Mouse (Mus musculus): ENCODE data around the gene Dmrta2. TPM values are rescaled to one million over a fixed set of nuclear protein-coding genes. Genes with fewer than 3 reads are reported as not detected.
A peak's percentile ranks its signal among the peaks of the same experiment; 100 is the strongest.

Dmrta2 gene
- polyA plus RNA-seq, 1 experiment from 2014 or later = 2.4 TPM

GRCm38 (mm10) chr4:109989213-109989612 is 11.4 kb downstream of the Dmrta2 start:
- Histone ChIP-seq H3K27ac (ENCODE audit: low read length) (no peak overlapping the region), H3K4me3 (replicated peaks; ENCODE audit: low read length) (no peak overlapping the region), H3K9ac (replicated peaks; ENCODE audit: low read depth, low read length) (no peak overlapping the region), H3K27me3 (replicated peaks; ENCODE audit: control insufficient read depth, insufficient read depth, low read length) (peaks cover 34% of the 10 kb centered on the region), H3K9me3 (ENCODE audit: control insufficient read depth, low read length) (no peaks in the 10 kb centered on the region), H3K4me2 (ENCODE audit: low read length) (no peak overlapping the region), H3K36me3 (ENCODE audit: control insufficient read depth, insufficient read depth) (no peaks in the 10 kb centered on the region), H3K4me1 (replicated peaks; ENCODE audit: control insufficient read depth, insufficient read depth, low read length) (peaks cover 11% of the 10 kb centered on the region; the same call in 1 of the 2 replicates)
- WGBS = 47% methylated on average over 6 of the region's 6 CpGs
- ATAC-seq = no peak

GRCm38 (mm10) chr4:110006044-110006443 is 28.2 kb downstream of the Dmrta2 start:
- Histone ChIP-seq H3K27ac (ENCODE audit: low read length) (no peak overlapping the region), H3K4me1 (replicated peaks; ENCODE audit: control insufficient read depth, insufficient read depth, low read length) (no peaks in the 10 kb centered on the region), H3K9me3 (ENCODE audit: control insufficient read depth, low read length) (no peaks in the 10 kb centered on the region), H3K9ac (replicated peaks; ENCODE audit: low read depth, low read length) (no peak overlapping the region), H3K36me3 (ENCODE audit: control insufficient read depth, insufficient read depth) (no peaks in the 10 kb centered on the region), H3K27me3 (replicated peaks; ENCODE audit: control insufficient read depth, insufficient read depth, low read length) (no peaks in the 10 kb centered on the region), H3K4me3 (replicated peaks; ENCODE audit: low read length) (no peak overlapping the region), H3K4me2 (ENCODE audit: low read length) (no peak overlapping the region)
- ATAC-seq = no peak
- WGBS = 97% methylated on average over 1 of the region's 1 CpGs

- H3K4me2 ChIP-seq (ENCODE audit: low read length) = no peak overlapping the region
- H3K4me1 ChIP-seq (replicated peaks; ENCODE audit: control insufficient read depth, insufficient read depth, low read length) = no peaks in the 10 kb centered on the region
- WGBS = 49% methylated on average over 9 of the region's 9 CpGs
- H3K9me3 ChIP-seq (ENCODE audit: control insufficient read depth, low read length) = no peaks in the 10 kb centered on the region
- H3K36me3 ChIP-seq (ENCODE audit: control insufficient read depth, insufficient read depth) = no peaks in the 10 kb centered on the region
- ATAC-seq = no peak
- no peak overlapping the region for H3K9ac ChIP-seq (replicated peaks; ENCODE audit: low read depth, low read length)
- no peak overlapping the region for H3K4me3 ChIP-seq (replicated peaks; ENCODE audit: low read length)
- H3K27ac ChIP-seq (ENCODE audit: low read length) = no peak overlapping the region
- peaks cover 9% of the 10 kb centered on the region; the same call in 1 of the 2 replicates for H3K27me3 ChIP-seq (replicated peaks; ENCODE audit: control insufficient read depth, insufficient read depth, low read length)
Measured at GRCm38 (mm10) chr4:110019145-110019544, 41.3 kb downstream of the Dmrta2 start.

- H3K4me1 ChIP-seq (replicated peaks; ENCODE audit: control insufficient read depth, insufficient read depth, low read length) = no peaks in the 10 kb centered on the region
- peak overlapping the region; percentile 33 for H3K9ac ChIP-seq (replicated peaks; ENCODE audit: low read depth, low read length)
- H3K4me3 ChIP-seq (replicated peaks; ENCODE audit: low read length) = peak overlapping the region; percentile 24
- peaks cover 9% of the 10 kb centered on the region; the same call in 1 of the 2 replicates for H3K27me3 ChIP-seq (replicated peaks; ENCODE audit: control insufficient read depth, insufficient read depth, low read length)
- 7% methylated on average over 12 of the region's 12 CpGs for WGBS
- no peaks in the 10 kb centered on the region for H3K9me3 ChIP-seq (ENCODE audit: control insufficient read depth, low read length)
- peak; percentile 69 for ATAC-seq
- no peaks in the 10 kb centered on the region for H3K36me3 ChIP-seq (ENCODE audit: control insufficient read depth, insufficient read depth)
- H3K4me2 ChIP-seq (ENCODE audit: low read length) = peak overlapping the region; percentile 48
- H3K27ac ChIP-seq (ENCODE audit: low read length) = no peak overlapping the region
Measured at GRCm38 (mm10) chr4:110020255-110020654, 42.4 kb downstream of the Dmrta2 start.

- no peak overlapping the region for H3K27ac ChIP-seq (ENCODE audit: low read length)
- 0 out of 2 replicates have a peak overlapping the region, but pooled peaks have one; percentile 9 for H3K9ac ChIP-seq (replicated peaks; ENCODE audit: low read depth, low read length)
- H3K4me1 ChIP-seq (replicated peaks; ENCODE audit: control insufficient read depth, insufficient read depth, low read length) = no peaks in the 10 kb centered on the region
- no peak overlapping the region for H3K4me3 ChIP-seq (replicated peaks; ENCODE audit: low read length)
- H3K9me3 ChIP-seq (ENCODE audit: control insufficient read depth, low read length) = no peaks in the 10 kb centered on the region
- WGBS = 15% methylated on average over 25 of the region's 25 CpGs
- H3K4me2 ChIP-seq (ENCODE audit: low read length) = peak overlapping the region; percentile 37
- H3K27me3 ChIP-seq (replicated peaks; ENCODE audit: control insufficient read depth, insufficient read depth, low read length) = peaks cover 9% of the 10 kb centered on the region; the same call in 1 of the 2 replicates
- no peaks in the 10 kb centered on the region for H3K36me3 ChIP-seq (ENCODE audit: control insufficient read depth, insufficient read depth)
- ATAC-seq = peak; percentile 76
Measured at GRCm38 (mm10) chr4:110021956-110022625, 44.2 kb downstream of the Dmrta2 start.

- peak; percentile 86 for ATAC-seq
- Histone ChIP-seq H3K4me3 (replicated peaks; ENCODE audit: low read length) (no peak overlapping the region), H3K4me1 (replicated peaks; ENCODE audit: control insufficient read depth, insufficient read depth, low read length) (no peaks in the 10 kb centered on the region), H3K9me3 (ENCODE audit: control insufficient read depth, low read length) (no peaks in the 10 kb centered on the region), H3K27ac (ENCODE audit: low read length) (no peak overlapping the region), H3K27me3 (replicated peaks; ENCODE audit: control insufficient read depth, insufficient read depth, low read length) (peaks cover 2% of the 10 kb centered on the region; the same call in 1 of the 2 replicates), H3K4me2 (ENCODE audit: low read length) (no peak overlapping the region), H3K9ac (replicated peaks; ENCODE audit: low read depth, low read length) (no peak overlapping the region), H3K36me3 (ENCODE audit: control insufficient read depth, insufficient read depth) (no peaks in the 10 kb centered on the region)
- 60% methylated on average over 6 of the region's 6 CpGs for WGBS
Measured at GRCm38 (mm10) chr4:110028461-110029188, 50.8 kb downstream of the Dmrta2 start.

- Histone ChIP-seq H3K27me3 (replicated peaks; ENCODE audit: control insufficient read depth, insufficient read depth, low read length) (peaks cover 2% of the 10 kb centered on the region; the same call in 1 of the 2 replicates), H3K9me3 (ENCODE audit: control insufficient read depth, low read length) (no peaks in the 10 kb centered on the region), H3K4me2 (ENCODE audit: low read length) (no peak overlapping the region), H3K27ac (ENCODE audit: low read length) (no peak overlapping the region), H3K36me3 (ENCODE audit: control insufficient read depth, insufficient read depth) (no peaks in the 10 kb centered on the region), H3K9ac (replicated peaks; ENCODE audit: low read depth, low read length) (no peak overlapping the region), H3K4me3 (replicated peaks; ENCODE audit: low read length) (no peak overlapping the region), H3K4me1 (replicated peaks; ENCODE audit: control insufficient read depth, insufficient read depth, low read length) (no peaks in the 10 kb centered on the region)
- 86% methylated on average over 1 of the region's 1 CpGs for WGBS
- no peak for ATAC-seq
Measured at GRCm38 (mm10) chr4:110029446-110029845, 51.6 kb downstream of the Dmrta2 start.

All from forebrain, embryonic 16.5 days (tissue).